Mouse (Mus musculus): Measurements from ENCODE around the gene Tbc1d5. TPM values are rescaled to one million over a fixed set of nuclear protein-coding genes. Genes with fewer than 3 reads are reported as not detected.

Tbc1d5 gene
- polyA plus RNA-seq, 1 experiment from 2014 or later: 8.8 TPM

GRCm38 (mm10) chr17:50908568-50909335, 270.4 kb downstream of the Tbc1d5 start:
- 70% methylated on average over 6 of the region's 6 CpGs for WGBS
- no peak overlapping the region for H3K9ac ChIP-seq (replicated peaks; ENCODE audit: low read length)
- DNase-seq (ENCODE audit: low spot score): peak; percentile 16
- no peak overlapping the region for H3K27ac ChIP-seq (replicated peaks; ENCODE audit: low read depth, low read length)
- no peaks in the 10 kb centered on the region for H3K9me3 ChIP-seq (replicated peaks; ENCODE audit: control insufficient read depth, low read length)
- H3K4me3 ChIP-seq (ENCODE audit: low read depth, low read length): no peak overlapping the region
- no peaks in the 10 kb centered on the region for H3K36me3 ChIP-seq (replicated peaks; ENCODE audit: control insufficient read depth, insufficient read depth, low read depth, low read length)
- ATAC-seq (replicated peaks; ENCODE audit: insufficient number of reproducible peaks, low FRiP score, low TSS enrichment, low read depth): no peak
- H3K27me3 ChIP-seq (ENCODE audit: control insufficient read depth, insufficient read depth, low read length): no peaks in the 10 kb centered on the region
- no peaks in the 10 kb centered on the region for H3K4me1 ChIP-seq (ENCODE audit: control insufficient read depth, insufficient read depth, low read length)
- no peak overlapping the region for H3K4me2 ChIP-seq (ENCODE audit: low read depth, low read length)

- no peak overlapping the region for H3K4me3 ChIP-seq (ENCODE audit: low read depth, low read length)
- no peak overlapping the region for H3K4me2 ChIP-seq (ENCODE audit: low read depth, low read length)
- H3K27me3 ChIP-seq (ENCODE audit: control insufficient read depth, insufficient read depth, low read length): no peaks in the 10 kb centered on the region
- DNase-seq (ENCODE audit: low spot score) (no peak), ATAC-seq (replicated peaks; ENCODE audit: insufficient number of reproducible peaks, low FRiP score, low TSS enrichment, low read depth) (no peak)
- H3K9me3 ChIP-seq (replicated peaks; ENCODE audit: control insufficient read depth, low read length): no peaks in the 10 kb centered on the region
- no peaks in the 10 kb centered on the region for H3K4me1 ChIP-seq (ENCODE audit: control insufficient read depth, insufficient read depth, low read length)
- no peaks in the 10 kb centered on the region for H3K36me3 ChIP-seq (replicated peaks; ENCODE audit: control insufficient read depth, insufficient read depth, low read depth, low read length)
- 90% methylated on average over 4 of the region's 4 CpGs for WGBS
- no peak overlapping the region for H3K9ac ChIP-seq (replicated peaks; ENCODE audit: low read length)
- H3K27ac ChIP-seq (replicated peaks; ENCODE audit: low read depth, low read length): no peak overlapping the region
Observed at GRCm38 (mm10) chr17:50908160-50908559, 271.0 kb downstream of the Tbc1d5 start.

- DNase-seq (ENCODE audit: low spot score) (no peak), ATAC-seq (replicated peaks; ENCODE audit: insufficient number of reproducible peaks, low FRiP score, low TSS enrichment, low read depth) (no peak)
- Histone ChIP-seq H3K4me1 (ENCODE audit: control insufficient read depth, insufficient read depth, low read length) (no peaks in the 10 kb centered on the region), H3K36me3 (replicated peaks; ENCODE audit: control insufficient read depth, insufficient read depth, low read depth, low read length) (no peaks in the 10 kb centered on the region), H3K4me2 (ENCODE audit: low read depth, low read length) (no peak overlapping the region), H3K9ac (replicated peaks; ENCODE audit: low read length) (no peak overlapping the region), H3K27ac (replicated peaks; ENCODE audit: low read depth, low read length) (no peak overlapping the region), H3K9me3 (replicated peaks; ENCODE audit: control insufficient read depth, low read length) (no peaks in the 10 kb centered on the region), H3K27me3 (ENCODE audit: control insufficient read depth, insufficient read depth, low read length) (no peaks in the 10 kb centered on the region), H3K4me3 (ENCODE audit: low read depth, low read length) (no peak overlapping the region)
- 70% methylated on average over 1 of the region's 1 CpGs for WGBS
Observed at GRCm38 (mm10) chr17:50906630-50907029, 272.5 kb downstream of the Tbc1d5 start.

- no peak for ATAC-seq (replicated peaks; ENCODE audit: insufficient number of reproducible peaks, low FRiP score, low TSS enrichment, low read depth)
- no peaks in the 10 kb centered on the region for H3K9me3 ChIP-seq (replicated peaks; ENCODE audit: control insufficient read depth, low read length)
- 87% methylated on average over 3 of the region's 3 CpGs for WGBS
Observed at GRCm38 (mm10) chr17:50904463-50904862, 274.7 kb downstream of the Tbc1d5 start.

GRCm38 (mm10) chr17:50897867-50898266, 281.3 kb downstream of the Tbc1d5 start:
- Histone ChIP-seq H3K27me3 (ENCODE audit: control insufficient read depth, insufficient read depth, low read length) (no peaks in the 10 kb centered on the region), H3K9me3 (replicated peaks; ENCODE audit: control insufficient read depth, low read length) (no peaks in the 10 kb centered on the region), H3K36me3 (replicated peaks; ENCODE audit: control insufficient read depth, insufficient read depth, low read depth, low read length) (no peaks in the 10 kb centered on the region), H3K27ac (replicated peaks; ENCODE audit: low read depth, low read length) (no peak overlapping the region), H3K4me1 (ENCODE audit: control insufficient read depth, insufficient read depth, low read length) (no peaks in the 10 kb centered on the region), H3K9ac (replicated peaks; ENCODE audit: low read length) (no peak overlapping the region), H3K4me2 (ENCODE audit: low read depth, low read length) (no peak overlapping the region), H3K4me3 (ENCODE audit: low read depth, low read length) (no peak overlapping the region)
- ATAC-seq (replicated peaks; ENCODE audit: insufficient number of reproducible peaks, low FRiP score, low TSS enrichment, low read depth): no peak
- DNase-seq (ENCODE audit: low spot score): no peak
- WGBS: 74% methylated on average over 7 of the region's 7 CpGs

More at GRCm38 (mm10) chr17:50904463-50904862, 274.7 kb downstream of the Tbc1d5 start:
- Histone ChIP-seq H3K9ac (replicated peaks; ENCODE audit: low read length) (no peak overlapping the region), H3K27me3 (ENCODE audit: control insufficient read depth, insufficient read depth, low read length) (no peaks in the 10 kb centered on the region), H3K36me3 (replicated peaks; ENCODE audit: control insufficient read depth, insufficient read depth, low read depth, low read length) (no peaks in the 10 kb centered on the region), H3K4me1 (ENCODE audit: control insufficient read depth, insufficient read depth, low read length) (no peaks in the 10 kb centered on the region), H3K4me3 (ENCODE audit: low read depth, low read length) (no peak overlapping the region), H3K27ac (replicated peaks; ENCODE audit: low read depth, low read length) (no peak overlapping the region), H3K4me2 (ENCODE audit: low read depth, low read length) (no peak overlapping the region)
- DNase-seq (ENCODE audit: low spot score): no peak

- WGBS: 95% methylated on average over 1 of the region's 1 CpGs
Observed at GRCm38 (mm10) chr17:50889475-50889874, 289.7 kb downstream of the Tbc1d5 start.

GRCm38 (mm10) chr17:50879910-50880309, 299.2 kb downstream of the Tbc1d5 start:
- ATAC-seq (replicated peaks; ENCODE audit: insufficient number of reproducible peaks, low FRiP score, low TSS enrichment, low read depth): no peak
- no peak overlapping the region for H3K4me3 ChIP-seq (ENCODE audit: low read depth, low read length)
- 85% methylated on average over 4 of the region's 4 CpGs for WGBS

More at GRCm38 (mm10) chr17:50889475-50889874, 289.7 kb downstream of the Tbc1d5 start:
- Histone ChIP-seq H3K4me2 (ENCODE audit: low read depth, low read length) (no peak overlapping the region), H3K9ac (replicated peaks; ENCODE audit: low read length) (no peak overlapping the region), H3K27me3 (ENCODE audit: control insufficient read depth, insufficient read depth, low read length) (no peaks in the 10 kb centered on the region), H3K4me3 (ENCODE audit: low read depth, low read length) (no peak overlapping the region), H3K27ac (replicated peaks; ENCODE audit: low read depth, low read length) (no peak overlapping the region), H3K4me1 (ENCODE audit: control insufficient read depth, insufficient read depth, low read length) (no peaks in the 10 kb centered on the region), H3K36me3 (replicated peaks; ENCODE audit: control insufficient read depth, insufficient read depth, low read depth, low read length) (no peaks in the 10 kb centered on the region), H3K9me3 (replicated peaks; ENCODE audit: control insufficient read depth, low read length) (no peaks in the 10 kb centered on the region)
- ATAC-seq (replicated peaks; ENCODE audit: insufficient number of reproducible peaks, low FRiP score, low TSS enrichment, low read depth) (no peak), DNase-seq (ENCODE audit: low spot score) (no peak)

GRCm38 (mm10) chr17:50876451-50876850, 302.7 kb downstream of the Tbc1d5 start:
- Histone ChIP-seq H3K4me2 (ENCODE audit: low read depth, low read length) (no peak overlapping the region), H3K27me3 (ENCODE audit: control insufficient read depth, insufficient read depth, low read length) (no peaks in the 10 kb centered on the region), H3K4me1 (ENCODE audit: control insufficient read depth, insufficient read depth, low read length) (no peaks in the 10 kb centered on the region), H3K36me3 (replicated peaks; ENCODE audit: control insufficient read depth, insufficient read depth, low read depth, low read length) (no peaks in the 10 kb centered on the region), H3K4me3 (ENCODE audit: low read depth, low read length) (no peak overlapping the region), H3K27ac (replicated peaks; ENCODE audit: low read depth, low read length) (no peak overlapping the region), H3K9me3 (replicated peaks; ENCODE audit: control insufficient read depth, low read length) (no peaks in the 10 kb centered on the region), H3K9ac (replicated peaks; ENCODE audit: low read length) (no peak overlapping the region)
- no peak for ATAC-seq (replicated peaks; ENCODE audit: insufficient number of reproducible peaks, low FRiP score, low TSS enrichment, low read depth)
- no peak for DNase-seq (ENCODE audit: low spot score)
- 90% methylated on average over 5 of the region's 5 CpGs for WGBS

More at GRCm38 (mm10) chr17:50879910-50880309, 299.2 kb downstream of the Tbc1d5 start:
- H3K9me3 ChIP-seq (replicated peaks; ENCODE audit: control insufficient read depth, low read length): no peaks in the 10 kb centered on the region
- no peak for DNase-seq (ENCODE audit: low spot score)
- H3K27ac ChIP-seq (replicated peaks; ENCODE audit: low read depth, low read length): no peak overlapping the region
- H3K36me3 ChIP-seq (replicated peaks; ENCODE audit: control insufficient read depth, insufficient read depth, low read depth, low read length): no peaks in the 10 kb centered on the region
- H3K4me1 ChIP-seq (ENCODE audit: control insufficient read depth, insufficient read depth, low read length): no peaks in the 10 kb centered on the region
- no peaks in the 10 kb centered on the region for H3K27me3 ChIP-seq (ENCODE audit: control insufficient read depth, insufficient read depth, low read length)
- no peak overlapping the region for H3K4me2 ChIP-seq (ENCODE audit: low read depth, low read length)
- no peak overlapping the region for H3K9ac ChIP-seq (replicated peaks; ENCODE audit: low read length)

Data from embryonic facial prominence, embryonic 11.5 days (tissue).